Mouse (Mus musculus): Measurements from ENCODE around the gene Rpl36a. TPM values are rescaled to one million over a fixed set of nuclear protein-coding genes. Genes with fewer than 3 reads are reported as not detected.
A peak's percentile ranks its signal among the peaks of the same experiment; 100 is the strongest.

The Rpl36a gene
- polyA plus RNA-seq, 1 experiment from 2014 or later = 375 TPM

- peaks cover 5% of the 10 kb centered on the region; the same call in 1 of the 2 replicates for H3K4me1 ChIP-seq
- peak overlapping the region; percentile 49 for H3K4me2 ChIP-seq
- WGBS = 17% methylated on average over 42 of the region's 43 CpGs
- H3K4me3 ChIP-seq = peak overlapping the region; percentile 52
- H3K27ac ChIP-seq = peak overlapping the region; percentile 86
- no peaks in the 10 kb centered on the region for H3K27me3 ChIP-seq
- peak; percentile 82 for ATAC-seq (ENCODE audit: borderline replicate concordance, extremely low read depth, low FRiP score, low TSS enrichment)
- H3K9ac ChIP-seq = peak overlapping the region; percentile 55
- no peaks in the 10 kb centered on the region for H3K36me3 ChIP-seq
- H3K9me3 ChIP-seq = no peaks in the 10 kb centered on the region
Measured at GRCm38 (mm10) chrX:134601380-134602120, 16.1 kb downstream of the Rpl36a start.

GRCm38 (mm10) chrX:134609472-134609871, 24.0 kb downstream of the Rpl36a start:
- WGBS = 29% methylated on average over 4 of the region's 4 CpGs
- ATAC-seq (ENCODE audit: borderline replicate concordance, extremely low read depth, low FRiP score, low TSS enrichment) = no peak

GRCm38 (mm10) chrX:134610984-134611383, 25.5 kb downstream of the Rpl36a start:
- Histone ChIP-seq H3K27me3 (no peaks in the 10 kb centered on the region), H3K36me3 (no peaks in the 10 kb centered on the region; the same call in 1 of the 2 replicates), H3K4me3 (no peak overlapping the region), H3K9ac (no peak overlapping the region), H3K27ac (no peak overlapping the region), H3K4me1 (peaks cover 3% of the 10 kb centered on the region; the same call in 1 of the 2 replicates), H3K9me3 (no peaks in the 10 kb centered on the region), H3K4me2 (no peak overlapping the region)
- 54% methylated on average over 4 of the region's 4 CpGs for WGBS
- ATAC-seq (ENCODE audit: borderline replicate concordance, extremely low read depth, low FRiP score, low TSS enrichment) = no peak

More at GRCm38 (mm10) chrX:134609472-134609871, 24.0 kb downstream of the Rpl36a start:
- peaks cover 3% of the 10 kb centered on the region; the same call in 1 of the 2 replicates for H3K4me1 ChIP-seq
- H3K27ac ChIP-seq = no peak overlapping the region
- no peak overlapping the region for H3K4me3 ChIP-seq
- H3K9ac ChIP-seq = no peak overlapping the region
- no peaks in the 10 kb centered on the region for H3K27me3 ChIP-seq
- no peaks in the 10 kb centered on the region; the same call in 1 of the 2 replicates for H3K36me3 ChIP-seq
- H3K4me2 ChIP-seq = no peak overlapping the region
- no peaks in the 10 kb centered on the region for H3K9me3 ChIP-seq

GRCm38 (mm10) chrX:134612285-134612959, 27.0 kb downstream of the Rpl36a start:
- no peaks in the 10 kb centered on the region for H3K27me3 ChIP-seq
- H3K4me1 ChIP-seq = peaks cover 3% of the 10 kb centered on the region; the same call in 1 of the 2 replicates
- no peak overlapping the region for H3K9ac ChIP-seq
- WGBS = 19% methylated on average over 14 of the region's 15 CpGs
- H3K36me3 ChIP-seq = no peaks in the 10 kb centered on the region; the same call in 1 of the 2 replicates
- H3K4me2 ChIP-seq = peak overlapping the region; percentile 50
- H3K27ac ChIP-seq = peak overlapping the region; percentile 89
- H3K9me3 ChIP-seq = no peaks in the 10 kb centered on the region
- peak overlapping the region; percentile 33 for H3K4me3 ChIP-seq
- ATAC-seq (ENCODE audit: borderline replicate concordance, extremely low read depth, low FRiP score, low TSS enrichment) = peak; percentile 95

GRCm38 (mm10) chrX:134614306-134614705, 28.9 kb downstream of the Rpl36a start:
- H3K9me3 ChIP-seq = no peaks in the 10 kb centered on the region
- ATAC-seq (ENCODE audit: borderline replicate concordance, extremely low read depth, low FRiP score, low TSS enrichment) = no peak
- H3K4me2 ChIP-seq = no peak overlapping the region
- H3K9ac ChIP-seq = no peak overlapping the region
- WGBS = 58% methylated on average over 2 of the region's 2 CpGs
- H3K36me3 ChIP-seq = no peaks in the 10 kb centered on the region
- H3K27ac ChIP-seq = no peak overlapping the region
- H3K4me3 ChIP-seq = no peak overlapping the region
- H3K27me3 ChIP-seq = no peaks in the 10 kb centered on the region
- H3K4me1 ChIP-seq = peaks cover 3% of the 10 kb centered on the region; the same call in 1 of the 2 replicates

GRCm38 (mm10) chrX:134619695-134620094, 34.2 kb downstream of the Rpl36a start:
- 66% methylated on average over 9 of the region's 9 CpGs for WGBS
- Histone ChIP-seq H3K4me2 (no peak overlapping the region), H3K9me3 (no peaks in the 10 kb centered on the region), H3K9ac (no peak overlapping the region), H3K27ac (no peak overlapping the region), H3K4me1 (no peaks in the 10 kb centered on the region), H3K27me3 (no peaks in the 10 kb centered on the region), H3K36me3 (no peaks in the 10 kb centered on the region), H3K4me3 (no peak overlapping the region)
- no peak for ATAC-seq (ENCODE audit: borderline replicate concordance, extremely low read depth, low FRiP score, low TSS enrichment)

- no peak overlapping the region for H3K9ac ChIP-seq
- no peak overlapping the region for H3K27ac ChIP-seq
- H3K9me3 ChIP-seq = no peaks in the 10 kb centered on the region
- H3K4me1 ChIP-seq = no peaks in the 10 kb centered on the region
- H3K4me3 ChIP-seq = no peak overlapping the region
- H3K36me3 ChIP-seq = no peaks in the 10 kb centered on the region
- 50% methylated on average over 8 of the region's 8 CpGs for WGBS
- H3K4me2 ChIP-seq = no peak overlapping the region
- no peaks in the 10 kb centered on the region for H3K27me3 ChIP-seq
- no peak for ATAC-seq (ENCODE audit: borderline replicate concordance, extremely low read depth, low FRiP score, low TSS enrichment)
Measured at GRCm38 (mm10) chrX:134620254-134620865, 34.9 kb downstream of the Rpl36a start.

- no peaks in the 10 kb centered on the region for H3K9me3 ChIP-seq
- 72% methylated on average over 3 of the region's 3 CpGs for WGBS
- H3K27ac ChIP-seq = no peak overlapping the region
- no peaks in the 10 kb centered on the region for H3K27me3 ChIP-seq
- H3K36me3 ChIP-seq = no peaks in the 10 kb centered on the region
- no peaks in the 10 kb centered on the region for H3K4me1 ChIP-seq
- no peak overlapping the region for H3K4me2 ChIP-seq
- H3K9ac ChIP-seq = no peak overlapping the region
- no peak for ATAC-seq (ENCODE audit: borderline replicate concordance, extremely low read depth, low FRiP score, low TSS enrichment)
- H3K4me3 ChIP-seq = no peak overlapping the region
Measured at GRCm38 (mm10) chrX:134621685-134622084, 36.2 kb downstream of the Rpl36a start.

GRCm38 (mm10) chrX:134623350-134623749, 37.9 kb downstream of the Rpl36a start:
- Histone ChIP-seq H3K27me3 (no peaks in the 10 kb centered on the region), H3K9ac (no peak overlapping the region), H3K9me3 (no peaks in the 10 kb centered on the region), H3K36me3 (no peaks in the 10 kb centered on the region), H3K4me3 (no peak overlapping the region), H3K4me1 (no peaks in the 10 kb centered on the region), H3K27ac (no peak overlapping the region), H3K4me2 (no peak overlapping the region)
- no peak for ATAC-seq (ENCODE audit: borderline replicate concordance, extremely low read depth, low FRiP score, low TSS enrichment)
- WGBS = 51% methylated on average over 4 of the region's 4 CpGs

- Histone ChIP-seq H3K4me3 (no peak overlapping the region), H3K4me2 (no peak overlapping the region), H3K4me1 (no peaks in the 10 kb centered on the region), H3K27ac (no peak overlapping the region), H3K36me3 (no peaks in the 10 kb centered on the region), H3K9ac (no peak overlapping the region), H3K9me3 (no peaks in the 10 kb centered on the region), H3K27me3 (no peaks in the 10 kb centered on the region)
- WGBS = 67% methylated on average over 2 of the region's 2 CpGs
- ATAC-seq (ENCODE audit: borderline replicate concordance, extremely low read depth, low FRiP score, low TSS enrichment) = no peak
Measured at GRCm38 (mm10) chrX:134628200-134628599, 42.7 kb downstream of the Rpl36a start.

GRCm38 (mm10) chrX:134632710-134633109, 47.3 kb downstream of the Rpl36a start:
- Histone ChIP-seq H3K9me3 (no peaks in the 10 kb centered on the region), H3K36me3 (no peaks in the 10 kb centered on the region), H3K4me2 (no peak overlapping the region), H3K27ac (no peak overlapping the region), H3K4me3 (no peak overlapping the region), H3K27me3 (no peaks in the 10 kb centered on the region), H3K9ac (no peak overlapping the region), H3K4me1 (no peaks in the 10 kb centered on the region)
- WGBS = 85% methylated on average over 5 of the region's 5 CpGs
- ATAC-seq (ENCODE audit: borderline replicate concordance, extremely low read depth, low FRiP score, low TSS enrichment) = no peak

GRCm38 (mm10) chrX:134635111-134635510, 49.7 kb downstream of the Rpl36a start:
- H3K9me3 ChIP-seq = no peaks in the 10 kb centered on the region
- WGBS = 32% methylated on average over 3 of the region's 3 CpGs

More at GRCm38 (mm10) chrX:134635111-134635510, 49.7 kb downstream of the Rpl36a start:
- H3K36me3 ChIP-seq = no peaks in the 10 kb centered on the region
- no peak overlapping the region for H3K4me3 ChIP-seq
- H3K4me2 ChIP-seq = no peak overlapping the region
- H3K27me3 ChIP-seq = no peaks in the 10 kb centered on the region
- H3K9ac ChIP-seq = no peak overlapping the region
- no peak for ATAC-seq (ENCODE audit: borderline replicate concordance, extremely low read depth, low FRiP score, low TSS enrichment)
- H3K27ac ChIP-seq = no peak overlapping the region
- H3K4me1 ChIP-seq = no peaks in the 10 kb centered on the region

Measured in lung, embryonic 15.5 days (tissue).